Mouse (Mus musculus) heart, postnatal 36 days (tissue): Measurements from ENCODE around the gene Xdh. TPM values are rescaled to one million over a fixed set of nuclear protein-coding genes. Genes with fewer than 3 reads are reported as not detected.

Experiments used
- total RNA-seq, 2 experiments: library from RNA; stranded (reverse); gene quantifications; 2 replicates each; pipeline ENCODE4 v1.2.3; 2021

The Xdh gene
- total RNA-seq, 2 experiments from 2014 or later = 104 to 189 TPM

Other genes starting within 250 kb of the Xdh start
- not detected for gene Galnt14, start 239.7 kb downstream of the Xdh start, total RNA-seq
- 1 to 10 TPM; 3.0 to 3.2 TPM for gene Ehd3, start 146.1 kb downstream of the Xdh start, total RNA-seq
- gene Srd5a2, start 97.7 kb upstream of the Xdh start, total RNA-seq = not detected